Mouse (Mus musculus) adrenal gland (tissue): Measurements from ENCODE around the gene Hilpda.

ENCODE experiments used
- intact Hi-C: fragments of 180-260 bp; cut with DNase I; formaldehyde crosslinking; loops from one replicate; pipeline ENCODE4 v1.15.1; 2025
- long read RNA-seq, 2 experiments: library from polyadenylated mRNA; unstranded; transcript quantifications; one replicate each; pipeline ENCODE4 v2.0.0; 2020; ENCODE audit warnings: borderline replicate concordance in 1 of 2; ENCODE audit not compliant: insufficient replicate concordance in 1 of 2

Gene Hilpda
- long read RNA-seq, experiment 1, partial matches to known transcripts = 0 of 2 reads
- long read RNA-seq, experiment 1, other reads (novel, unspliced or antisense) = 0 of 2 reads
- long read RNA-seq, experiment 2, transcript Hilpda-201 (2 exons, 982 nt) = major isoform, 8 of 8 reads
- long read RNA-seq, experiment 2, partial matches to known transcripts = 0 of 8 reads
- long read RNA-seq, experiment 2, other reads (novel, unspliced or antisense) = 0 of 8 reads

DNA sequence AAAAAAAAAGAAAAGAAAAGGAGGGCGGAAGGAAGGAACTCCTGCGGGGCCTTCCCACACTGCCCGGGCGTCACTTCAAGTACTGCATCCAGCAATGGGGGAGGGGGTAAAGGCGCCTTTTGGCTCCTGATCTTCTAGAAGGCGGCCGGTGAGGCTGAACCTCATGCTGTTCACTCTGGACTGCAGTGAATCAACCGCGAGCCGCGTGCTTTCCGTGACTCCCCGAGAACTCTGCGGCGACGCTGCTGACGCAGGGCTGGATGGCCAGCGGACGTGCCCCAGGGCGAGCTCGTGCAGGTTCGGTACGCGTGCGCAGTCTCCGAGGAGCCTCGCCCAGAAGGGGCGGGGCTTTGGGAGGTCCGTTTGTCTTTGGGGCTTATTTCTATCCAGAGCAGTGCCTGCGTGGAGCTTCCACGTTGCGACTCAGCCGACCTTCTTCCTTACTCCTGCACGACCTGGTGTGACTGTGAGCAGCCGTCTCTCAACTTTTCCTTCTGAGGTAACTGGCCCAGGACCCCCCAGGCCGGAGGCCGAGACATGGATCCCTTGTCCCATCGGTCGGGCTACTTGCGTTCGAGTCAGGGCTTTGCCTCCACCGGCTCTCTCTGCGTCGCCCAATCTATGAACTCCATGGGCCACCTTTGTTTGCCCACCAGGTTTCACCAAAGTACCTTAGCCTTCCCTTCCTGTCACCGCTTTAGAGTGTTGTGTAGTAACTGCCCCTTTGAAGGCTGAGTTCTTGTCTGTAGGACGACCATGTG, at the start of gene Hilpda:
TSS of gene Hilpda (plus strand) at position 177 of the 761 bp plus-strand sequence.
- intact Hi-C loops = no loop called here

DNA sequence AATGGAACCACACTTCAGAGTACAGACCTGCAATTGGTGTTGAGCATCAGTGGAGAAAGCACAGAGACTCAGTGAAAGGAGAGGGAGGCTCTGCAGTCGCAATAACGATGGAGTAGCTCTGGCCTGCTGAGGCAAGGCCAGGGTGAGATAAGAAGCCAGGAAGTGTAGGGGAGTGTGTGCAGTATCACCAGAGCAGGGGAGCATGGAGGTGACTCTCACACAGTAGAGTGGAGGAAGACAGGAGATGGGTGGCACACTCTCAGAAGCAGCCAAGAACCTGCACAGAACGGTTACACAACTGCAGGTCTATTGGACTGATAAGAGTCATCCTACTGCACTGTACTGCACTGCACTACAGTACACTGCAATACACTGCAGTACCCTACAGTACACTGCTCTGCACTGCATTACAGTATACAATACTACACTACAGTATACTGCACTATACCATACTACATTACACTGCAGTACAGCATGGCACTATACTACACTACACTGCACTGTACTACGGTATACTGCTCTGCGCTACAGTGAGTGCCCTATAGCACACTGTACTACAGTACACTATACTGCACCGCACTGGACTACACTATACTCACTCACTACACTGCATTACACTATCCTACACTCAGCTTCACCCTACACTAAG, 42.9 kb upstream of the Hilpda start:
- intact Hi-C loops = no loop called here

DNA sequence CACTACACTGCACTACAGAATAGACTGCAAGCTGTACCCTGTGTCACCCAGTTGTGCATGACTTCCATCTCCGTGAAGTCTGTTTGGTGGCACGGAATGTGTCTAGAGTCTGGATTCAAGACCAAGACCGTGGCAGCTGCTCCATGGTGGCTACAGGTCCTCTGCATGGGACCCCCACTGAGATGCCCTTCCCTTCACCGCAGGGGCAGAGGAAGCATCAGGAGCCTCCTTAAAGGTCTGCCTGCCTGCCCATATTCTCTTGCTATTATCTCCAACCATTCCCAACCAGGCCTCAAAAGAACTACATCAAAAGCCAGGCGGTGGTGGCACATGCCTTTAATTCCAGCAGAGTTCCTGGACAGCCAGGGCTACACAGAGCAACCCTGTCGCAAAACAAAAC, 41.9 kb upstream of the Hilpda start:
- intact Hi-C loops = no loop called here

DNA sequence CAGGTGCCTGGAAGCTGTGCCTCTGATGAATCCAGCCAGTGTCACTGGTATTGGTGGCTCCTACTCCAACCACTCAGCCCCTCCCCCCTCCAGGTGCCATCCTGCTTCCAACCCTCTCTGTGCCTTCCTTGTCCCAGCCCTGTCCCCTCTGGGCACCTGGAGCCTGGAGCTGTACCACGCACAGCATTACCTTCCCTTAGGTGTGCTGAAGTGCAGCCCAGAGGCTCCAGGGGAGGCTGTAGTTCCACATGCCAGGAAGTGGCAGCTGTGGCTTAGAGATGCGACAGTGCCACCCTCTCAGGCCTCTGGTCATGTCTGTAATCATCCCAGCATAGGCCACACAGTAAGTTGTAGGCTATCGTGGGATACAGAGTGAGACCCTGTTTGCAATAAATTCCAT, 40.5 kb upstream of the Hilpda start:
- intact Hi-C loops = no loop called here

DNA sequence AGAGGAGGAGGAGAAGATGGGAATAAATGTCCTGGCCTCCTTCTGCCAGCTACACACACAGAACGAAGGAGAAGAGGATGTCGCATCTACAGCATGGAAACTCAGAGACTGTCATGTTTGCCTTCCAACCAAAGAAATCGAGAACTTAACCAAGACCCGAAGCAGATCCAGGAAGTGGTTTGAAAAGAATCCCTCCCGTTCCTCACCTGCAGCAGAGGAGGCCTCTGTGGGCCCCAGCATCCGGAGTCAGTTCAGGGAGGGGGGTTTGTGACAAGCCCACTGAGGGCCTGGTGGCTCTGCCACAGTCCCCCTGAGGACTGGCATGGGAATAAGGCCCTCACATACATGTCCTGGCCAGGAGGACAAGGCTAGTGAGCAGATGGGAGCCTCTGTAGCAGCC, 40.0 kb upstream of the Hilpda start:
- intact Hi-C loops = no loop called here

DNA sequence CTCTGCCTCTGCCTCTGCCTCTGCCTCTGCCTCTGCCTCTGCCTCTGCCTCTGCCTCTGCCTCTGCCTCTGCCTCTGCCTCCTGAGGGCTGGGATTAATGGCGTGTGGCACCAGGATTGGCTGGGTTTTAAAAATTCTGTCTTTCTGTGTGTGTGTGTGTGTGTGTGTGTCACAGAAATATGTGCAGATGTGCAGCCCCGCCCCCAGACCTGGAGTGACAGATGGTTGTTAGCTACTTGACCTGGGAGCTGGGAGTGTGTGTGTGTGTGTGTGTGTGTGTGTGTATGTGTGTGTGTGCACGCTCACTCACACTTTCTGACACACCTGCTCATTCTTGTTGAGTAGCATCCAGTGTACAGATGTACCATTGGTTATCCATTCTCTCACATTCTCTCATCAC, 38.6 kb upstream of the Hilpda start:
- intact Hi-C loops = no loop called here

DNA sequence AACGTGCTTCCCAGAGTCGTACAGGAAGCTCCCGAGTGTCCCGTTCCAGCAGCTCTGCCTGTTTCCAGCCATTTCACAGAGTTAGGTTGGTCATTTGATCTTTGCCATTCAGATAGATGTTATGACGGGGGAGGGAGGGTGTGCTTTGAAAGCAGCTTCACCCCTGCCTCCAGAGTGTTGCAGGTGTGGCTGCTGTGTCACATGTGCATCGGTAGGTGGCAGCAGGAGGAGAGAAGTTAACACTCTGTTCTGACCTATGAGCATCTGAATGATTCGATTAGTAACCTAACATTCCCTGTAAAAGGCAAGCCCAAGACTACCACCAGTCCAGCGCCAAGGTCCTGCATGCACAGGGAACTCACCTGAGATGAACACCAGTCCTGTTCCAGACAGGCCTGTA, 38.0 kb upstream of the Hilpda start:
- intact Hi-C loops = no loop called here

DNA sequence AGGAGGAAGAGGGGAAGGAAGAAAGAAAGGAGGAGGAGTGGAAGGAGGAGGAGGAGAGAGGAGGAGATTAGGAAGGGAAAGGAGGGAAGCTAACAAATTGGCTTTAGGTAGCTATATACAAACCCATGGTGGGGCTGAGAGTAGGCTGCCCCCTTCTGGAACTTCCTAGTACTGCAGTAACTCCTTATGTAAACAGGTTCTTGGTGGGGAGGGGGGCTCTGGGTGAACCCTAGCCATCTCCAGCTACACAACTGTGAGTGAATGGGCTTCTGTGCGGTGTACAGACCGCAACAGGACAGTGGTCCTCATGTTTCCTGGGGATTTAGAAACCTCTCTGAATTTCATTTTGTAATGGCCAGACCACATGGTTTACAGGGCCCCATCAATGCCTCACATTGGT, 31.5 kb upstream of the Hilpda start:
- intact Hi-C loops = loop anchor here (2.0 kb wide), 2 partner anchors 36 to 38 kb away; partner anchors contain the start of gene Fam71f2

DNA sequence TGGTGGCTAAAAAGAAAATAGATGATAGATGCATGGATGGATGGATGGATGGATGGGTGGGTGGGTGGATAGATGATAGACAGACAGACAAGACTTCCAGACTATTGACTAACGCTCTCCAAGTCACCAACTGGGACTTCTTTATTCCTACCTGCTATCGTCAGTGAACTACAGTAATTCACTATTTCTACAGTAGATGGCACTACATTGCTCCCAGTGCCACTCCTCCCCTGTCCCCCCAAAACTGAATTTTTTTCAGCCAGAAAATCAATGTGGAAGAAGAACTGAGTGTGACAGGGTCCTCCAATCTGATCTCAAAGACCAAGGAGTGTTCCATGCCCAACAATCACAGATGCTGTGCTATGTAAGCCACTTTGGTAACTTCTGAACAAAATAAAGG, 30.6 kb upstream of the Hilpda start:
- intact Hi-C loops = loop anchor here (2.0 kb wide), 2 partner anchors 37 kb away; partner anchors contain the start of gene Fam71f2

DNA sequence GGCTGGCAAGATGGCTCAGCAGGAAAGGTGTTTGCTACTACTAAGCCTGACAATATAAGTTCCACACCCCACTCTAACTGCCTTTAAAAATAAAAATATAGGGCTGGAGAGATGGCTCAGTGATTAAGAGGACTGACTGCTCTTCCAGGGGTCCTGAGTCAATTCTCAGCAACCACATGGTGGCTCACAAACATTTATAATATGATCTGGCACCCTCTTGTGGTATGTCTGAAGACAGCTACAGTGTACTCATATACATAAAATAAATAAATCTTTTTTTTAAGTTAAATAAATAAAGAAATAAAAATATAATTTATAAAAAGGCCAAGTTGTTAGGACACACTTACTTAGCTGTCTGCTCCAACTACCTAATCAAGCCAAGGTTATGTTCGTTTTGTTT, 30.0 kb upstream of the Hilpda start:
- intact Hi-C loops = no loop called here

DNA sequence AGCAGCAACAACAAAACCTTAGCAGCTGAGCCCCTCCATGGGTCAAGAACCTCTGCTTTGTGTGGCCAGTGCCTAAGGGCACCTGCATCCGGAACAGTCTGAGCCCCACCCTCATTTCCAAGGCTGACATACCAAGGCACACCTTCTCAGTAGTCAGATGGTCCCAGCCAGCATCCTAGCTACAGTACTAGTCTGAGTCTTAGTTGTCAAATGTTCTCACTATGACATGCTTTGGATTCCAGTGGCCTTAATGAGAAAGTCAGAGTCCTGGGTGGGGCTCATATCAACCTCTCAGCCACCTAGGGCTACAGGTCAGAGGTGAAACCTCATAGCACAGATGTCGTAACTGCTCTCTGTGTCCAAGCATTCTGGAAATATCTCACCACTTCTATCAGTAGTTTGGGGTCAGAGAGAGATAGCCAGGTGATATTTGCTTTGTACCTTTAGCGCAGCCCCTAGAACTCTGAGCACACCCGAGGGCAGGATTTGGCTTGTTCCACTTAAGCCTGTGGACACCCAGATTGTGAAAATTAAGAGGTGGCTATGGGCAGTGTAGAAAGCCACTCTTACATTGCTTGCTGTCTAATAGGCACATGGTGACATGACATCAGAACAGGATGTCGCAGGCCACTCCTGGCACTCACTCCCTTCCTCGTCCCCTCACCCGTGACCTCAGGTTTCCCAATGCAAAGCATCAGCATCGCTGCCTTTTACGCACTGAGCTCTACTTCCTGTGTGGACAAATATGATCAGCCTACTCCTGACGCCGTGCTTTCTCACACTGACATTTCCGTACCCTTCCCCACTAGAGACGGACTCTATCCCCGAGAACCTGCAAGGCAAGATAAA, 26.8 kb upstream of the Hilpda start:
- intact Hi-C loops = no loop called here

DNA sequence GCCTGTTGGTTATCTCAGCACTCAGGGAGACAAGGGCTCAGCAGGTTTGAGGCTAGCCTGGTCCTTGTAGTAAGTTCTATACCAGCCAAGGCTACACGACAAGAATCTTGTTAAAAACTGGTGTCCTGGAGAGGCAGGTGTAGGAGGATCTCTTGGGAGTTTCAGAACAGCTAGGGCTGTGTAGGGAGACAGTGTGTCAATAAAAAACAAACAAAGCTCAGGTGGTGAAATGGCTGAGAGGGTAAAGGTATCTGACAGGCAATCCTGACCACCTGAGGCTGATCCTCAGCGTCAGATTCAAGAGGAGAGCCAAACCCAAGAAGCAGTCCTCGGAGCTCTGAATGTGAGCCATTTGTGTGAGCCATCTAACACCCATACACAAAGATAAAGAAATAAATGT, 26.1 kb upstream of the Hilpda start:
- intact Hi-C loops = no loop called here

DNA sequence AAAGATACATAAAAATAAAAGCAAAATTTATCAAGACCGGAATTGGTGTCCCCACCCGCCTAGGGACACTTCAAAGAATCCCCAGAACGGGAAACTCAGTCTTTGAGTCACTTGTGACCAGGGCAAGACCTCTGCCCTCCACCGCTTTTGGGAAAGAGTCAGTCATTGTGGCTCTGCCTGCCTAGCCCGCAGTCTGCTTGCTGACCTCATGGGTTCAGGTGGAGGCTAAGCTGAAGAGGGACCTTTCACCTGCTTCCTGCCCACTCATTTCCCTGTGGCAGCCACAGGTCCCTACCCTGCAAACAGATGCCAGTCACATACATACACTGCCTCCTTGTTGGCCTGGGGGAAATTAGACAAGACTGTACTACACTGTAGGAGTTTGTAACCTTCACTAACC, 25.7 kb upstream of the Hilpda start:
- intact Hi-C loops = no loop called here

DNA sequence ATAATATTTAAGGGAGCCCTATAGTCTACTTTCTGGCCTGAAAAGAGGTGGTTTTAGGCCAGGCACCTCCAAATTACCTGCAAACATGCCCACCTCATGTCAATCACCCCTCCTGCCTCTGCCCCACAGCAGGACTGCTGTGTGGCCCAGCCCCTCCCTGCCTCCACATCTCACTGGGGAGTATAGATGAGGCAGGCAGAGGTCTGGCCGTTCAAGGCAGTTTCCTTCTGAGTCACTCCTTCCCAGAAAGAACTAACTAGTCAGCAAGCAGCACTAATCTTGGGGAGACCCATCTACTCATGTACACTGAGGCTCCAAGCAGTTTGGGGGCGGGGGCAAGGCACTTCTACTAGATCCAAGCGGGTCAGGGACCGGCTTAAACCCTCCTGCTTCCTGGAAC, 25.2 kb upstream of the Hilpda start:
- intact Hi-C loops = no loop called here

DNA sequence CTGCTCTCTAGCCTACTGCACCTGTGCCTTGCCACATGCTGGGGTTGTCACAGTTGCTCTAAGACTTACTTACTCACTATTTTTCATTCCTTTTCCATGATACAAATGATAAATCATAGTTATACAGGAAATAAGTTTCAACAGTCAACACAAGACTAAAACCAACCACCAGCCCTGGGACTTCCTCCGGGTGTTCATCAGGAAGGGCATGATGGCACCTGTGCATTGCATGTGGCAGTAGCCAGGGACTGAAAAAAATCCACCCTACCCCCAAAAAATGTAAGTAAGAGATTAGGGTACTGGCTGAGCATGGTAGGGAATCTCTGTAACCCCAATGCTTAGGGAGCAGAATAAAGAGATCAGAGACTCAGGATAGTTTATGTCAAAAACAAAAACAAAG, 12.9 kb upstream of the Hilpda start:
- intact Hi-C loops = no loop called here

DNA sequence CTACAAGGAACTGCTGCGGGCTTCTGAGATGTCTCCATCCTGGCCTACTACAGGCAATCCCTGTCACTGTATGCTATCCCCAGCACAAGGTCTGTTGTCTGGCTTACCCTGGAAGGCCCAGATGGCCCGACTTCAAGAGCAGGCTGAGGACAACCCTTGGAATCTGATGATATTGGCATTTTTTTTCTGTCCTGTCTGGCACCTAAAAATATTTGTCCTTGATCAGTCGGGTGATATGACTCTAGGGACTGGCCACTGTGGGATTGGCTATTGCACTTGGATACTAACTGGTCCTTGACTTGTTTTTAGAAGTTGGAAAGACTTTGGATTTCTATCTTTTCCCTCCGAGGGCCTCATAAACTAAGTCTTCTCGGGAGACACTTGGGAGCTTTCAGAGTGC, 10.5 kb upstream of the Hilpda start:
- intact Hi-C loops = no loop called here

DNA sequence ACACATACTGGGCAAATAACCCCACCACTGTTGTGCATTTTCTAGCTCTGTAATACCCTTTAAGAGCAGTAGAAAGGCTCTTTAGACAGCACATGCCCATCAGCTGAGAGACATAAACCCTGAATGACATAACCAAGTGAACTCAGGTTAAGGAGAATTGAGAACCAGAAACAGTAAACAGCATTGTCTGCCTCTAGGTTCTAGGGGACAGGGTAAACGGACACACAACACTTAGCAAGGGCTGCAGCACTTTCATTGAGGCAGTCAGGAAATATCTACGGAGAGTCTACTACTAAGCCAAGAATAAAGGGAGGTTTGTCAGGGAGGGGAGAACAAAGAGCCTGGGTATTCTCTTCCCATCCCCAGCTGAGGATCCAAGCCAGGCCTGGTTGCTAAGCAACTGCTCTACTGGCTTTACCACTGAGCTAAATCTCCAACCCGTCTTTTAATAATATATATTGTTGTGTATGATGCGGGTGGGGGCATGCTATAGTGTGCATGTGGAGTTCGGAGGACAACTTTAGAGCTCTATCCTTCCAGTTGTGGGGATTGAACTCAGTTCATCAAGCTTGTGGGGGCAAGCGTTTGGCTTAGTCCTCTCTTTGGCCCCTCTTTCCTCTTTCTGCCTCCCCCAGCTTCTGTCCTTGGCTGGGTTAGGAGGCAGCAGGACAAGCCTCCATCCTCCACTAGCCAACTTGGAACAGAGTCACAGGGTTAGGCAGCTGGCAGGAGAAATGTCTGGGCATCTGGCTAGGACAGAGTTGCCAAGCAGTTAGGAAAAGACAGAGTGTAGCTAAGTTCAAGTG, 8.4 kb upstream of the Hilpda start:
- intact Hi-C loops = no loop called here

DNA sequence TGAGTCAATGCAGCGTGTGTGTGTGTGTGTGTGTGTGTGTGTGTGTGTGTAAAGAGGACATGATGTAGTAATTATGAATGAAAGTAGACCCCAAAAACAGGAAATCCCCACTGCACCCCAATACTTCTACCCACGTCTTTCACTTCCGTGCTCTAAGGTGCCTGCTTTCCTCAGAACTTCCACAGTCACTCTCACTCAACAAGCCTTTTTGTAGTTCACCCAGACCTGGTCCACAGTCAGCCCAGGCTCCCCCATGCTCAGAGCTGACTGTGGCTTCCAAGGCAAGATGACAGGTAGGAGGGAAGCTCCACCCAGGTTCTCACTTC, 7.9 kb upstream of the Hilpda start:
- intact Hi-C loops = no loop called here

DNA sequence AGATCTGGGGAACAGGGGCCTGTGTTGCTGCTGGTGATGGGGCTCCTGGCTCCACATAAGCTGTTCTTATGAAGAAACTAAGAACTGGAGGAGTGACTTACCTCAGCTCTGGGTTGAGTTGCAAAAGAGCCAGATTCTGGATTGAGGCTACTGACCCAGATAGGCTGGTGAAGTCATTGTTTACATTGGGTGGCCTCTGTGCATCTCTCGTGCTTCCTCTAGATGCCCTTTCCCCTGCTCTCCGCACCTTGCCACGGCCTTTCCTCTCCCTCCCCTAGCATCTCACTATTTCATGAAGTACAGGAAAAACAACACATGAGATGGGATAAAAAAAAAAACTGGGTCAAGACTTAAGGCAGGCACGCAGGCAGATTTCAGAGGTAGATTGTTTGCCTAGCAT, 5.4 kb upstream of the Hilpda start:
- intact Hi-C loops = no loop called here

DNA sequence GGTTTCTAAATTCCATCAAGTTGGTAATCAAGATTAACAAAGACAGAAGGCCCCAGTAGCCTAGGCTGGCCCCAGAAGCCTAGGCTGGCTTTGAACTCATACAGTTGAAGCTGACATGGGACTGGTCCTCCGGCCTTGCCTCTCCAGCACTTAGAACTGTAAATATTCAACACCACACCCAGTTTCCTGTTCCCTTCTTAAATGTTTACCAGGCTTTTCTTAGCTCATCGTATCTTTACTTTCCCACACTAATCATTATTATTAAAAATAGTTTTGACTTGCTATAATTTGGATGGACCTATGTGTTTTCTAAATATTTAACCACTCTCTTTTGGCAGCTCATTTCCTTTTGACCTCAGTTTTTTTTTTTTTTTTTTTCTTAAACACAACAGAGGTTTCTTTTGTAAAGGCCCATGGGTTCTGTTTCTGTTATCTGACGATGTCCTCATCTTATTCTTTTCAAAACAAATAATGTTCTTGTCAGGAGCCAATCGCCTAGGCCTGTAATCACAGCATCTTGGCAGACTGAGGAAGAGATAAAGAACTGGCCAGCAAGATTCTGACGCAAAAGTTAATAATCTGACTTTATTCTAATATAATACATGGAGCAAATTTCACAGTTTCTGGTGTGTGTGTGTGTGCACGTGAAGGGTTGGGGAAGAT, 3.2 kb upstream of the Hilpda start:
- intact Hi-C loops = no loop called here
